Mouse (Mus musculus) ES-E14 (cell line): ENCODE data around the gene Dcun1d2.

Experiments used
- CHD2 ChIP-seq: IDR thresholded peaks from 2 replicates; pipeline ENCODE4 v1.6.1; 2014; ENCODE audit warnings: mild to moderate bottlenecking, low read depth, low read length, inconsistent platforms
- HCFC1 ChIP-seq: IDR thresholded peaks from 2 replicates; pipeline ENCODE4 v1.6.1; 2012; ENCODE audit warnings: low read length, inconsistent platforms, borderline replicate concordance; ENCODE audit not compliant: insufficient read depth
- MAFK ChIP-seq: IDR thresholded peaks from 2 replicates; pipeline ENCODE4 v1.6.1; 2014; ENCODE audit warnings: mild to moderate bottlenecking, low read depth, low read length, inconsistent platforms; ENCODE audit not compliant: insufficient read depth
- ZC3H11A ChIP-seq: IDR thresholded peaks from 2 replicates; pipeline ENCODE4 v1.6.1; 2012; ENCODE audit warnings: low read depth, mild to moderate bottlenecking, inconsistent platforms, low read length, borderline replicate concordance
- ZNF384 ChIP-seq: IDR thresholded peaks from 2 replicates; pipeline ENCODE4 v1.6.1; 2012; ENCODE audit warnings: low read depth, low read length, inconsistent platforms

DNA sequence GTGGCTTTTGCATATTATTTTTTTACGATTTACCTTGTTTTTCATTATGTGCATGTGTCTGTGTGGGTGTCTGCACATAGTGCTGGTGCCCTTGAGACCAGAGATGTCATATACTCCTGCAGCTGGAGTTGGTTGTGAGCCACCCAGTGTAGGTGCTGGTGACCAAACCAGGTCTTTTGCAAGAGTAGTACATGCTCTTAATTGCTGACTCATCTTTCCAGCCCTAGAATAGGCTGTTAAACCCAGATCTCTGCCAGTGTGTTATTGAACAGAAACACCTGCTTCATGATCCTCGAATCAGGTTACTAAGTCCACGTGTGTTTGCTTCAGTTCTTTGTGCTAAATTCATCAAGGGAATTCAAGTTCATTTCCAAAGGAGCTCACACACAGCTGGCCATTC is 27.0 kb upstream of the Dcun1d2 start:
- TF ChIP-seq MAFK = no peak
- no peak for TF ChIP-seq HCFC1
- no peak for TF ChIP-seq ZC3H11A
- no peak for TF ChIP-seq ZNF384
- no peak for TF ChIP-seq CHD2
